In genomic region chr2:32896507-32897147, GRCm38 (mm10) we compare ENCODE assay signal across 8 mouse cellular contexts. TPM values are rescaled to one million over a fixed set of nuclear protein-coding genes. Genes with fewer than 3 reads are reported as not detected.
A peak's percentile ranks its signal among the peaks of the same experiment; 100 is the strongest.
DNase-seq lines count a peak whose midpoint lies in the region; ATAC-seq and TF ChIP-seq lines count a peak whose summit lies in the region.

No protein-coding gene starts in this region.

- no peaks in the 10 kb centered on the region for H3K9me3 ChIP-seq in lung, embryonic 14.5 days (ENCODE audit: low read depth, low read length)
- H3K9me3 ChIP-seq in forebrain, embryonic 13.5 days (replicated peaks) = no peaks in the 10 kb centered on the region
- no peaks in the 10 kb centered on the region for H3K9me3 ChIP-seq in neural tube, embryonic 14.5 days (ENCODE audit: control insufficient read depth, low read length)

- H3K27me3 ChIP-seq in lung, embryonic 14.5 days (ENCODE audit: insufficient read depth, low read length) = no peaks in the 10 kb centered on the region
- no peaks in the 10 kb centered on the region for H3K27me3 ChIP-seq in forebrain, embryonic 13.5 days
- H3K27me3 ChIP-seq in neural tube, embryonic 14.5 days (ENCODE audit: control insufficient read depth, insufficient read depth, low read length) = no peaks in the 10 kb centered on the region

- H3K9ac ChIP-seq in lung, embryonic 14.5 days = peak overlapping the region; percentile 29; the same call in 1 of the 2 replicates
- peak overlapping the region; percentile 32; the same call in 1 of the 2 replicates for H3K9ac ChIP-seq in forebrain, embryonic 13.5 days
- no peak overlapping the region for H3K9ac ChIP-seq in neural tube, embryonic 14.5 days (replicated peaks; ENCODE audit: low read depth, low read length)

- peaks cover 14% of the 10 kb centered on the region for H3K4me1 ChIP-seq in lung, embryonic 14.5 days (ENCODE audit: insufficient read depth)
- peaks cover 31% of the 10 kb centered on the region for H3K4me1 ChIP-seq in forebrain, embryonic 13.5 days
- peaks cover 27% of the 10 kb centered on the region for H3K4me1 ChIP-seq in neural tube, embryonic 14.5 days (ENCODE audit: control insufficient read depth, insufficient read depth, low read length)

- DNase-seq in gastrocnemius, adult 2 months = no peak
- no peak for DNase-seq in gastrocnemius, postnatal 10 days
- DNase-seq in lung, embryonic 14.5 days = no peak
- no peak for DNase-seq in lung, postnatal 36 days
- DNase-seq in yolk sac, embryonic 10.5 days (ENCODE audit: low spot score) = no peak

- ATAC-seq in lung, embryonic 14.5 days (ENCODE audit: insufficient read depth) = no peak
- peak; percentile 62 for ATAC-seq in forebrain, embryonic 13.5 days
- 0 out of 2 replicates have a peak, but pooled peaks have one; percentile 32 for ATAC-seq in neural tube, embryonic 14.5 days (ENCODE audit: low read depth)
- ATAC-seq in activated CD4-positive, CD25-positive, alpha-beta regulatory T cell, adult 4 months = no peak

- H3K27ac ChIP-seq in gastrocnemius, adult 2 months = peak overlapping the region; percentile 71
- H3K27ac ChIP-seq in lung, embryonic 14.5 days (ENCODE audit: low read depth) = peak overlapping the region; percentile 71; the same call in 1 of the 2 replicates
- peak overlapping the region; percentile 72; the same call in 1 of the 2 replicates for H3K27ac ChIP-seq in forebrain, embryonic 13.5 days
- peak overlapping the region; percentile 13 for H3K27ac ChIP-seq in neural tube, embryonic 14.5 days (ENCODE audit: low read depth, low read length)

- H3K36me3 ChIP-seq in lung, embryonic 14.5 days (ENCODE audit: insufficient read depth) = peaks cover 20% of the 10 kb centered on the region
- H3K36me3 ChIP-seq in forebrain, embryonic 13.5 days (ENCODE audit: poor library complexity, severe bottlenecking) = no peaks in the 10 kb centered on the region
- no peaks in the 10 kb centered on the region for H3K36me3 ChIP-seq in neural tube, embryonic 14.5 days (ENCODE audit: control insufficient read depth, insufficient read depth, low read length)

- H3K4me2 ChIP-seq in lung, embryonic 14.5 days = 0 out of 2 replicates have a peak overlapping the region, but pooled peaks have one; percentile 27
- H3K4me2 ChIP-seq in forebrain, embryonic 13.5 days = no peak overlapping the region
- no peak overlapping the region for H3K4me2 ChIP-seq in neural tube, embryonic 14.5 days (ENCODE audit: low read depth, low read length)

- no peak for TF ChIP-seq CTCF in gastrocnemius, adult 2 months (IDR thresholded peaks at IDR 0.05)
- no peak for TF ChIP-seq CTCF in lung, embryonic 14.5 days (IDR thresholded peaks at IDR 0.05; ENCODE audit: low read depth)

- 53% methylated on average over 10 of the region's 10 CpGs for whole genome bisulfite sequencing in lung, embryonic 14.5 days
- 50% methylated on average over 10 of the region's 10 CpGs for WGBS in forebrain, embryonic 13.5 days
- 53% methylated on average over 10 of the region's 10 CpGs for WGBS in neural tube, embryonic 14.5 days

- peak overlapping the region; percentile 4; the same call in 1 of the 2 replicates for H3K4me3 ChIP-seq in gastrocnemius, adult 2 months
- H3K4me3 ChIP-seq in lung, embryonic 14.5 days (ENCODE audit: low read depth, low read length) = no peak overlapping the region
- H3K4me3 ChIP-seq in forebrain, embryonic 13.5 days = no peak overlapping the region
- H3K4me3 ChIP-seq in neural tube, embryonic 14.5 days (ENCODE audit: low read depth, low read length) = no peak overlapping the region

- intact Hi-C loops in gastrocnemius, adult 2 months (cut with DNase I) = no loop called here

RNA-seq across cellular contexts. Expression of gene Fam129b, which starts 20.7 kb away (rescaled TPM):
- total RNA-seq in gastrocnemius, adult 2 months (2021) = 1 to 10 TPM; 4.8 to 7.2 TPM
- total RNA-seq in gastrocnemius, postnatal 10 days (2021) = 10 to 100 TPM; 16.5 to 22.5 TPM
- 41.2 and 46.5 TPM in 2 replicates for polyA plus RNA-seq in lung, embryonic 14.5 days (2014; fragmentation: Nextera tagmentation; extraction: Ambion mirVana)
- polyA plus RNA-seq in forebrain, embryonic 13.5 days (2015; fragmentation: Nextera tagmentation; extraction: Ambion mirVana) = 21.1 and 23.7 TPM in 2 replicates
- polyA plus RNA-seq in neural tube, embryonic 14.5 days (2014; fragmentation: Nextera tagmentation; extraction: Ambion mirVana) = 11.8 and 18.3 TPM in 2 replicates
- polyA plus RNA-seq in activated CD4-positive, CD25-positive, alpha-beta regulatory T cell, adult 4 months (2017; shearing (Covaris generic)) = 1 to 10 TPM; 1.3 to 2.1 TPM

RNA-seq across cellular contexts. Expression of gene Stxbp1, which starts 49.6 kb away (rescaled TPM):
- 1 to 10 TPM; 2.0 to 3.9 TPM for total RNA-seq in gastrocnemius, adult 2 months (2021)
- 10 to 100 TPM; 10.5 to 18.5 TPM for total RNA-seq in gastrocnemius, postnatal 10 days (2021)
- polyA plus RNA-seq in lung, embryonic 14.5 days (2014; fragmentation: Nextera tagmentation; extraction: Ambion mirVana) = 20.7 and 22.2 TPM in 2 replicates
- 97.5 and 109 TPM in 2 replicates for polyA plus RNA-seq in forebrain, embryonic 13.5 days (2015; fragmentation: Nextera tagmentation; extraction: Ambion mirVana)
- 290 and 312 TPM in 2 replicates for polyA plus RNA-seq in neural tube, embryonic 14.5 days (2014; fragmentation: Nextera tagmentation; extraction: Ambion mirVana)
- 1 to 10 TPM; 2.4 to 2.9 TPM for polyA plus RNA-seq in activated CD4-positive, CD25-positive, alpha-beta regulatory T cell, adult 4 months (2017; shearing (Covaris generic))

Comparison
In these comparisons a context has a peak if more than half of its experiments do, and no peak if none do; other contexts are left out.
1. H3K27ac ChIP-seq: peak in every context shown above with its lines; median percentile 72 in forebrain, embryonic 13.5 days; 71 in gastrocnemius, adult 2 months; 71 in lung, embryonic 14.5 days; 13 in neural tube, embryonic 14.5 days.
2. ATAC-seq: peak in forebrain, embryonic 13.5 days (single experiment) and neural tube, embryonic 14.5 days (single experiment); none in lung, embryonic 14.5 days (single experiment) and activated CD4-positive, CD25-positive, alpha-beta regulatory T cell, adult 4 months (single experiment).